Mouse (Mus musculus): ENCODE measurements at regions not wholly inside any gene's neighbourhood (a gene's known extent, or its start where the extent isn't known, plus 50 kb on each side); places are given as distances from the start of the nearest gene placed in this dataset.

DNA sequence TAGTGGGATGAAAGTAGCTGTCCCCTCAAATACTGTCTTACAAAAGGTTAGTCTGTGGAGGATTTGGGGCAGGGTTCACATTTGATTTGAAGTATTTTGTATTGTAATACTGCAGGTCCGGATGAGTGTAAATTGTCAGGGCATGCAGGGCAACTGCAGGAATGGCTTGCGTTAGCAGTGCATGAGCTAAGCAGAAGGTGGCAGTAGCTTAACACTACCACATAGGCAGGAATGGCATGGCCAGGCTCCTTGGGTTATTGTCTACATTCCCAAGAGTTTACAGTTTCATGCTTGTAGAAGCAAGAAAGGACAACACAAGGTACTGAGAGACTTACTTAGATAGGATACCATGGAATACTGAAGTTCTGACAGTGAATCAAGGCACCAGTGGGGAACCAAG lies 611.3 kb downstream of the Hdgfl1 start:
- TF ChIP-seq CTCF (IDR thresholded peaks at IDR 0.05; ENCODE audit: borderline replicate concordance, extremely low read depth, insufficient read depth, insufficient read length): peak; percentile 49; the same call in 1 of the 2 replicates
- TF ChIP-seq POLR2A (IDR thresholded peaks at IDR 0.05; ENCODE audit: borderline replicate concordance, extremely low read depth, insufficient read depth, insufficient read length, poor library complexity, severe bottlenecking): no peak

Measured in brain, embryonic 14.5 days (tissue).